11 mouse cellular contexts compared by ENCODE assay signal in the genomic region with DNA sequence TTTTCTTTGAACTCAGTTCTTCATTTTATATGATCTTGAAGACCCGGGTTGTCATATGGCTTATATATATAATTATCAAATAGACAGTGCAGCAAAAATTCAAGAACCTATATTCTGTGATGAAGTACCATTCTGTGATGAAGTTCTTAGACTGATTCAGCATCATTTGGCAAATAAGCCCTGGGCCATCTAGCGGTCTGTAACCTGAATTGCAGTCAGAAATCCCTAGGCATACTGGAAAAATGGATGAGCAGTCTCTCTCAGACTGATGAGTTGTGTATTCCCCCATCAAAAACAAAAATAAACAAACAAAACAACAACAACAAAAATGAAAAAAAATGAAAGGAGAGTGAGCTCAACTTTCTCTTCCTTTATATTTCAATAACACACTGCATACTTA.
DNase-seq lines count a peak whose midpoint lies in the region; ATAC-seq and TF ChIP-seq lines count a peak whose summit lies in the region.
"Had no signal": no experiment of that assay in that cellular context is flagged by ENCODE, and none has a peak within 500 bp of the region (broad histone marks: within the 10 kb centered on the region; RNA-seq: fewer than 3 reads in every experiment).

No protein-coding gene starts in this region.

- no peak overlapping the region for H3K9ac ChIP-seq in forebrain, embryonic 14.5 days (ENCODE audit: low read length)
- no peak overlapping the region for H3K9ac ChIP-seq in forebrain, embryonic 13.5 days
- H3K9ac ChIP-seq: limb, embryonic 13.5 days had no signal

- peak; percentile 44 for DNase-seq in forebrain, embryonic 14.5 days (ENCODE audit: low spot score)
- DNase-seq in left cerebral cortex, adult 2 months (ENCODE audit: extremely low spot score in 1 of 2, low spot score in 2 of 2): peak in 1 of 2 experiments; percentile 22
- no peak for DNase-seq in left cerebral cortex, postnatal 4 days
- DNase-seq in CD4-positive, CD25-positive, alpha-beta regulatory T cell, adult 2 months (ENCODE audit: low read depth, low spot score): peak; percentile 2
- DNase-seq in brain, adult 2 months (ENCODE audit: low read depth, low spot score): peak; percentile 41
- DNase-seq in gastrocnemius, adult 18-20 months (ENCODE audit: low spot score): no peak
- DNase-seq in testis, postnatal 10 days (ENCODE audit: low spot score): no peak
- DNase-seq: gastrocnemius, postnatal 14 days had no signal

- no peak overlapping the region for H3K4me3 ChIP-seq in forebrain, embryonic 14.5 days (ENCODE audit: low read depth, low read length)
- no peak overlapping the region for H3K4me3 ChIP-seq in forebrain, embryonic 13.5 days
- H3K4me3 ChIP-seq in left cerebral cortex, adult 2 months: no peak overlapping the region
- H3K4me3 ChIP-seq: limb, embryonic 13.5 days had no signal

- H3K4me2 ChIP-seq in forebrain, embryonic 14.5 days (ENCODE audit: low read length): no peak overlapping the region
- no peak overlapping the region for H3K4me2 ChIP-seq in forebrain, embryonic 13.5 days
- H3K4me2 ChIP-seq: limb, embryonic 13.5 days had no signal

- no peaks in the 10 kb centered on the region for H3K36me3 ChIP-seq in forebrain, embryonic 14.5 days (ENCODE audit: control insufficient read depth, insufficient read depth, low read length)
- H3K36me3 ChIP-seq in forebrain, embryonic 13.5 days (ENCODE audit: poor library complexity, severe bottlenecking): no peaks in the 10 kb centered on the region
- H3K36me3 ChIP-seq: limb, embryonic 13.5 days had no signal

- TF ChIP-seq CTCF in left cerebral cortex, adult 2 months (IDR thresholded peaks at IDR 0.05): peak; percentile 76

- no peak for ATAC-seq in forebrain, embryonic 14.5 days
- ATAC-seq in forebrain, embryonic 13.5 days: no peak
- ATAC-seq: hindbrain, embryonic 16.5 days had no signal

- 30% methylated on average over 2 of the region's 2 CpGs for WGBS in forebrain, embryonic 14.5 days
- WGBS in forebrain, embryonic 13.5 days: 24% methylated on average over 2 of the region's 2 CpGs

- no peak overlapping the region for H3K27ac ChIP-seq in forebrain, embryonic 14.5 days (ENCODE audit: low read depth, low read length)
- no peak overlapping the region for H3K27ac ChIP-seq in forebrain, embryonic 13.5 days
- H3K27ac ChIP-seq in left cerebral cortex, adult 2 months: no peak overlapping the region
- H3K27ac ChIP-seq: limb, embryonic 13.5 days had no signal

- H3K9me3 ChIP-seq in forebrain, embryonic 14.5 days (replicated peaks; ENCODE audit: control insufficient read depth, low read length): no peaks in the 10 kb centered on the region
- no peaks in the 10 kb centered on the region for H3K9me3 ChIP-seq in forebrain, embryonic 13.5 days (replicated peaks)
- H3K9me3 ChIP-seq: limb, embryonic 13.5 days had no signal

- no peaks in the 10 kb centered on the region for H3K4me1 ChIP-seq in forebrain, embryonic 14.5 days (ENCODE audit: control insufficient read depth, insufficient read depth, low read length)
- no peaks in the 10 kb centered on the region for H3K4me1 ChIP-seq in forebrain, embryonic 13.5 days
- H3K4me1 ChIP-seq: limb, embryonic 13.5 days had no signal

- intact Hi-C loops in left cerebral cortex, adult 2 months (cut with DNase I): no loop called here
- intact Hi-C loops in left cerebral cortex, postnatal 4 days (cut with DNase I): no loop called here

- no peaks in the 10 kb centered on the region for H3K27me3 ChIP-seq in forebrain, embryonic 14.5 days (replicated peaks; ENCODE audit: control insufficient read depth, insufficient read depth, low read length)
- no peaks in the 10 kb centered on the region for H3K27me3 ChIP-seq in forebrain, embryonic 13.5 days
- H3K27me3 ChIP-seq: limb, embryonic 13.5 days had no signal

Comparison
In these comparisons a context has a peak if more than half of its experiments do, and no peak if none do; other contexts are left out.
1. DNase-seq: peak in forebrain, embryonic 14.5 days (single experiment), CD4-positive, CD25-positive, alpha-beta regulatory T cell, adult 2 months (single experiment) and brain, adult 2 months (single experiment); none in left cerebral cortex, postnatal 4 days (single experiment), gastrocnemius, adult 18-20 months (single experiment) and testis, postnatal 10 days (single experiment).